Mouse (Mus musculus) stomach, embryonic 14.5 days (tissue): ENCODE measurements at regions not wholly inside any gene's neighbourhood (a gene's known extent, or its start where the extent isn't known, plus 50 kb on each side); places are given as distances from the start of the nearest gene placed in this dataset.

ENCODE experiments used
- ATAC-seq: fragments of 200-750 bp; cut with Nextera tagmentation; 2 replicates; pipeline ENCODE4 v1.8.0; 2017; ENCODE audit warnings: low read depth, moderate TSS enrichment; ENCODE audit not compliant: insufficient number of reproducible peaks, insufficient read depth, low FRiP score
- H3K27ac ChIP-seq: fragments of 300-500 bp; sonication (generic); 2 replicates; pipeline ENCODE4 v1.5.1; 2014; ENCODE audit warnings: mild to moderate bottlenecking, low read length, moderate library complexity, mixed read lengths
- H3K27me3 ChIP-seq: fragments of 300-500 bp; sonication (generic); 2 replicates; pipeline ENCODE4 v1.6.1; 2014; ENCODE audit warnings: low read length, control low read depth, mixed read lengths; ENCODE audit not compliant: control insufficient read depth, insufficient read depth
- H3K36me3 ChIP-seq: fragments of 300-500 bp; sonication (generic); 2 replicates; pipeline ENCODE4 v1.6.1; 2014; ENCODE audit warnings: mild to moderate bottlenecking, control low read depth, low read length, moderate library complexity, mixed read lengths; ENCODE audit not compliant: control insufficient read depth, insufficient read depth
- H3K4me1 ChIP-seq: fragments of 300-500 bp; sonication (generic); 2 replicates; pipeline ENCODE4 v1.6.1; 2014; ENCODE audit warnings: low read length, control low read depth, mixed read lengths; ENCODE audit not compliant: control insufficient read depth, insufficient read depth
- H3K4me2 ChIP-seq: fragments of 300-500 bp; sonication (generic); replicated peaks from 2 replicates; pipeline ENCODE4 v1.6.1; 2014; ENCODE audit warnings: low read depth, low read length, control low read depth
- H3K4me3 ChIP-seq: fragments of 300-500 bp; sonication (generic); 2 replicates; pipeline ENCODE4 v1.5.1; 2014; ENCODE audit warnings: low read depth, low read length, control low read depth
- H3K9ac ChIP-seq: fragments of 300-500 bp; sonication (generic); replicated peaks from 2 replicates; pipeline ENCODE4 v1.6.1; 2014; ENCODE audit warnings: low read depth, mild to moderate bottlenecking, control low read depth, low read length, moderate library complexity, mixed read lengths
- H3K9me3 ChIP-seq: fragments of 300-500 bp; sonication (generic); 2 replicates; pipeline ENCODE4 v1.6.1; 2016; ENCODE audit warnings: low read depth, low read length, control low read depth; ENCODE audit not compliant: control insufficient read depth
- WGBS: fragments of 180-500 bp; shearing (Covaris S2); extraction: QIAGEN DNeasy Blood & Tissue Kit; methylation state at CpG from one replicate; pipeline ENCODE4 v1.1.7; 2014; 5-methylcytosine and 5-hydroxymethylcytosine counted together

DNA sequence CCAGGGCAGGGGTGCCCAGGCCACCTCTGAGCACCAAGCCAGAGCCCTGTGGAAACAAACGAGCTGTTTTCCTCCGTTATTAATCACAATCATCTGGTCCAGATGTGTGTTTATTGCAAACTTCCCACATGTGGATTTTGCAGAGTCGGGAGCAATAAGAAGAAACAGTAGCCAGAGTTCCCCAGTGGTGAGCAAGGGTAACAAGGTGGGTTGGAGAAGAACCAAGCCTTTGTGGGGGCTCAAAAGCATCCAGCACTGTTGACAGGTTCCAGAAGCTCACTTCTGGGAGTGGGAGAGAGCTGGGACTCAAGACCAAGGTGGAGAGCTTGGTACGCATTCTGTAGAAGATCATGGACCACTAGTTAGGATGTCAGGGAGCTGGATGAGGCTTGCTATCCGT lies 63.6 kb downstream of the Hif1an start:
- WGBS: 59% methylated on average over 5 of the region's 5 CpGs
- no peak overlapping the region for H3K4me3 ChIP-seq
- ATAC-seq: no peak
- H3K4me2 ChIP-seq: no peak overlapping the region
- H3K27ac ChIP-seq: no peak overlapping the region
- H3K27me3 ChIP-seq: no peaks in the 10 kb centered on the region
- H3K4me1 ChIP-seq: no peaks in the 10 kb centered on the region
- H3K9me3 ChIP-seq: no peaks in the 10 kb centered on the region
- H3K36me3 ChIP-seq: no peaks in the 10 kb centered on the region
- H3K9ac ChIP-seq: no peak overlapping the region

DNA sequence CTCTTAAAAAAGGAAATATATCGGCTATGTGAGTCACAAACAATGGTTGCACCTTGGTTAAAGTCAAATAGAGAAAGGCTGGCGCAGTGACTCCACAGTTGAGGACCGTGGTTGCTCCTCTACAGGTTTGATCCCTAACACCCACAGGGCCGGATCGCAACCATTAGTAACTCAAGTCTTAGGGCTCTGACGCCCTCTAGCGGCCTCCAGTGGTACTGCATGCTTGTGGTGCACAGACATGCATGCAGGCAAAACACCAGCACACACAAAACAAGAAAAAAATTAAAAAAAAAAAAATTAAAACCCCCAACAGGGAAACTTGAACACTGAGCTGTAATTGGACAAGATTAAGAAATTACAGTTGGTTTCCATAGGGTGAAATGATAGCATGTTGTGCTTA lies 67.1 kb downstream of the Hif1an start:
- H3K27me3 ChIP-seq: no peaks in the 10 kb centered on the region
- no peak overlapping the region for H3K9ac ChIP-seq
- WGBS: 64% methylated on average over 7 of the region's 7 CpGs
- H3K4me2 ChIP-seq: no peak overlapping the region
- H3K9me3 ChIP-seq: no peaks in the 10 kb centered on the region
- ATAC-seq: no peak
- no peaks in the 10 kb centered on the region for H3K4me1 ChIP-seq
- no peak overlapping the region for H3K4me3 ChIP-seq
- H3K36me3 ChIP-seq: no peaks in the 10 kb centered on the region
- H3K27ac ChIP-seq: no peak overlapping the region

DNA sequence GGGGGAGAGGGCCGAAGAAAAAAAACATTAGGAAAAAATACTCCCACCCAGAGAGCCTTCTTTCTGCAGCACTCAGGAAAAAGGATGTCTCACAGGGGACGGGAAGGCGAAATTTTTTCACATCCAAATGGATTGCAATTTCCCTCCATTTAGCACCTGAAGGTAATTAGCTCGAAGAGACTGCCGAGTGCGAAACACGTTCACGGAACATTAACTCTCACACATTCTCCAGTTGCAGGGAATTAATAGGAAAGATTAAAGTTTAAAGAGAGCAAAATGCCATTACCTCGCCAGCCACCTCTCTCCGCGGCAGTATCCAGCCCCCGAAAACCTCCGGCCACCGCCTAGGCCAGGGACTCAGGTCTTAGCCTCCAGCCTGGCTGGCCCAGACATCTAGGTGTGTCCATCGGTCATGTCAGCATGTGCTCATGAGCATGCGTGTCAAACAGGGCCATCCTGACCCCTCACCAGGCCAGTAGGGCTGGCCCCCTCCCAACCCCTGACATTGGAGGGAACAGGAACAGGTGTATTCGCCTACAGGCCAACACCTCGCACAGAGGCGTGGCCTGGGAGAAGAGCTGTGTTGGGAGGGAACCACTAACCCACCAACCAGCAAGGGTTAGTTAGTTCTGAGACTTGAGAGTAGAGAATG lies 68.8 kb downstream of the Hif1an start:
- H3K36me3 ChIP-seq: no peaks in the 10 kb centered on the region
- no peak overlapping the region for H3K4me3 ChIP-seq
- H3K9me3 ChIP-seq: no peaks in the 10 kb centered on the region
- H3K9ac ChIP-seq: no peak overlapping the region
- H3K4me1 ChIP-seq: no peaks in the 10 kb centered on the region
- no peak overlapping the region for H3K27ac ChIP-seq
- 77% methylated on average over 19 of the region's 19 CpGs for WGBS
- no peak for ATAC-seq
- no peaks in the 10 kb centered on the region for H3K27me3 ChIP-seq
- no peak overlapping the region for H3K4me2 ChIP-seq

DNA sequence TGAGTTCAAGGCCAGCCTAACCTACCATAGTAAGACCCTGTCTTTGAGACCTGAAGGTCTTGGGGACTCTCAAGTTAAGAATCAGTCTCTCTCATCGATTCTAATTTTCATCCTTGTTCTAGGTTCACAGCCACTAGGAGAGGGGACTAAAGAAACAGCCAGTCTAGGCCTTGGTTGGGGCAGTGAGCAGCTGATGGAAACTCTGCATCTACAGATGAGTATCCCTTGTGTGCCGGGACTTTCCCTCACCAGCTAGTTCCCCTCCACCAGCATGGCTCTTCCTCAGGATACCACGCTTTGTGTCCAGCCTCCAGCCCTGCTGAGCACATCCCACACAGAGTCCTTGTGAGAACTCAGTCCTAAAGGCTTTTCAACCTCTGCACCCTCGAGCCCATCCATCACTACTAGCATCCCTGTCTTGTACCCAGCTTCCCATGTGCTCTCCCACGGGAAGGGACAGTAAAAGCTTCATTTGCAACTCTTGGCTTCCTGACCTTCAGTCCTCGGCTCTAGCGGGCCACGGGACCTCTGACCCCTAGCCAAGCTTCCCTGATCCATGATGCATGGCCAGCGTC lies 74.6 kb downstream of the Hif1an start:
- no peak overlapping the region for H3K4me2 ChIP-seq
- H3K27ac ChIP-seq: no peak overlapping the region
- peaks cover 13% of the 10 kb centered on the region; the same call in 1 of the 2 replicates for H3K27me3 ChIP-seq
- H3K9ac ChIP-seq: no peak overlapping the region
- ATAC-seq: no peak
- no peaks in the 10 kb centered on the region for H3K9me3 ChIP-seq
- WGBS: 48% methylated on average over 9 of the region's 9 CpGs
- peaks cover 7% of the 10 kb centered on the region; the same call in 1 of the 2 replicates for H3K4me1 ChIP-seq
- no peaks in the 10 kb centered on the region for H3K36me3 ChIP-seq
- no peak overlapping the region for H3K4me3 ChIP-seq

DNA sequence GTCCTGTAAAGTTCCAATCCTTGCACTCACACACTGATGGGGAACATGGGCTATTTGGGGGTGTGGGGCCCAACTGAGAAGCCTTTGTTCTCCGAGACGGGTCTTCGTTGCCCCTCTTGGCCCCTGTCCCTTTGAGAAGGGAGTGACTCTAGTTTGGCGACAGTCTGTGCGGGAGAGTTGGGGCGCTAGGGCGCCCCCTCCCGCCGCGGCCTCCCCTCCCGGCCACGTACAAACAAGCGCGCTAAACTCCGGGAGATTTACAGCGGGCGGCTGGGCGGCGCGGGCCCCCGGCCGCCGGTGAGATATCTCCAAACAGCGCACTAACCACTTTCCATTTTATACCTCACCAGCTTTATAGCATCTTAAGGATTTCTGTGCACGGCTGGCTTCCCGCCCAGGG lies 77.4 kb downstream of the Hif1an start:
- Histone ChIP-seq H3K27me3 (peaks cover 16% of the 10 kb centered on the region; the same call in 1 of the 2 replicates), H3K36me3 (no peaks in the 10 kb centered on the region), H3K9me3 (no peaks in the 10 kb centered on the region), H3K27ac (no peak overlapping the region), H3K4me2 (peak overlapping the region; percentile 38), H3K9ac (no peak overlapping the region), H3K4me1 (peaks cover 7% of the 10 kb centered on the region; the same call in 1 of the 2 replicates), H3K4me3 (0 out of 2 replicates have a peak overlapping the region, but pooled peaks have one; percentile 9)
- WGBS: under 1% methylated on average over 26 of the region's 26 CpGs
- ATAC-seq: no peak

DNA sequence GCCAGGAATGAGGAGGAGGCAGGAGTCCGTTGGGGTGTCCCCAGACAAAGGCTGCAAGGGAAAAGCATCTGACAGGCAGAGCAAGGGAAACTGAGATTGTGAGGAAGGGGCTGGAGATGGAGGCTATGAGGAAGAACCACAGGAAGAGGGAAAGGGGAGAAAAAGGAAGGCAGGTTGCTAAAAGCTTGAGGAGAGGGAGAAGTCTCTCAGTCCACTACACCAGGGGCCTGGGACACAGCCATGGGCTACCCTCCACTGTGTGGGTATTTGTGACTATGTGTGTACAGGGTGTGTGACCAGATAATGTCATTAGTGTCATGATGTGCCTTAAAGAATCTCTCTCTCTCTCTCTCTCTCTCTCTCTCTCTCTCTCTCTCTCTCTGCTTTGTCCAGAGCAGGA lies 77.9 kb downstream of the Hif1an start:
- peaks cover 16% of the 10 kb centered on the region; the same call in 1 of the 2 replicates for H3K27me3 ChIP-seq

DNA sequence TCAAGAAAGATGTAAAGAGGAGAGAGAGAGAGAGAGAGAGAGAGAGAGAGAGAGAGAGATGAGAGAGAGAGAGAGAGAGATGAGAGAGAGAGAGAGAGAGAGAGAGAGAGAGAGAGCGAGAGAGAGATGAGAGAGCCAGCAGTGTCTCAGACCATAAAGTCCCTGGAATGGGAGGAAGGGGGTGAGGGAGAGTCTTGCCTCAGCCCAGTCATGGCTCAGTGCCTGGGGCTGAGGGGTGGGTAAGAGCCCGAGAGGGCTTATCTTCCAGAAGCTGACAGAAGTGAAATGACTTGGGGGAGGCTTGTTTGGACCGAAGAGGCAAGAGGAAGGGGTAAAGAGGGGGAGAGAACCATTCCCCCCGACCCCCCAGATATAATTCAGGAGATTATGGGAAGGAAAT lies 79.6 kb downstream of the Hif1an start:
- Histone ChIP-seq H3K4me3 (no peak overlapping the region), H3K9ac (no peak overlapping the region), H3K36me3 (no peaks in the 10 kb centered on the region), H3K4me1 (peaks cover 7% of the 10 kb centered on the region; the same call in 1 of the 2 replicates), H3K9me3 (no peaks in the 10 kb centered on the region), H3K27ac (no peak overlapping the region), H3K4me2 (no peak overlapping the region), H3K27me3 (peaks cover 16% of the 10 kb centered on the region; the same call in 1 of the 2 replicates)
- 54% methylated on average over 4 of the region's 4 CpGs for WGBS
- no peak for ATAC-seq

More for the DNA sequence above, 77.9 kb downstream of the Hif1an start:
- no peak overlapping the region for H3K9ac ChIP-seq
- H3K9me3 ChIP-seq: no peaks in the 10 kb centered on the region
- peaks cover 7% of the 10 kb centered on the region; the same call in 1 of the 2 replicates for H3K4me1 ChIP-seq
- H3K4me3 ChIP-seq: no peak overlapping the region
- no peaks in the 10 kb centered on the region for H3K36me3 ChIP-seq
- H3K27ac ChIP-seq: no peak overlapping the region
- no peak for ATAC-seq
- 0% methylated on average over 1 of the region's 1 CpGs for WGBS
- H3K4me2 ChIP-seq: peak overlapping the region; percentile 38

DNA sequence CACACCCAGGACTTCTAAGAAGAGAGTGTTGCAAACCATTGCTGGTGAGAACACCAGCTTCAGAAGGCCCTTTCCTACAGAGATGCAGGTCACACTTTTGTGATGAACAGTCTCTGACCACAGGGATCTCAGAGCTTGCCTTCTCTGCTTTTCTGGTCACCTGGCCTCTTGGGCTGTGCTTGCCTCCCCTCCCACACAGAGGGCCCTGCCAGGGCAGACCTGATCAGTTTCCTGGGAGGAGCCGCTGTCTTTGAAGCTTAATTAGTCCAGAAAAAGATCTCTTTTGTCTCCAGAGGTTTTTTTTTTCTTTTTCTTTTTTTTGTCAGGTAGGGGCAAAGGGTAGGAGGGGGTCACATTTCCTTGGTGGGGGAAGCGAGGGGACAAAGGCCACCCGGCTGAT lies 81.7 kb downstream of the Hif1an start:
- H3K4me2 ChIP-seq: no peak overlapping the region
- WGBS: 48% methylated on average over 3 of the region's 3 CpGs

More for the DNA sequence above, 81.7 kb downstream of the Hif1an start:
- Histone ChIP-seq H3K4me1 (peaks cover 7% of the 10 kb centered on the region; the same call in 1 of the 2 replicates), H3K27me3 (peaks cover 16% of the 10 kb centered on the region; the same call in 1 of the 2 replicates), H3K4me3 (no peak overlapping the region), H3K36me3 (no peaks in the 10 kb centered on the region), H3K9ac (no peak overlapping the region), H3K27ac (no peak overlapping the region), H3K9me3 (no peaks in the 10 kb centered on the region)
- ATAC-seq: no peak
